Mouse (Mus musculus) embryonic facial prominence, embryonic 10.5 days (tissue): Measurements from ENCODE around the gene Cmtm6. TPM values are rescaled to one million over a fixed set of nuclear protein-coding genes. Genes with fewer than 3 reads are reported as not detected.
"Not testable (repeated sequence)": the region's sequence is repeated elsewhere in the genome, so short reads cannot be mapped to it uniquely, and the experiment has no call there.

Source experiments
- DNase-seq: peaks from one replicate; pipeline ENCODE4 v3.0.0-alpha.2; 2017; ENCODE audit warnings: low spot score
- H3K27ac ChIP-seq: fragments of 300-500 bp; sonication (generic); replicated peaks from 2 replicates; pipeline ENCODE4 v1.5.1; 2016; ENCODE audit warnings: mild to moderate bottlenecking
- H3K27me3 ChIP-seq: fragments of 300-500 bp; sonication (generic); replicated peaks from 2 replicates; pipeline ENCODE4 v1.6.1; 2016; ENCODE audit warnings: low read depth, mild to moderate bottlenecking; ENCODE audit not compliant: poor library complexity, severe bottlenecking
- H3K36me3 ChIP-seq: fragments of 300-500 bp; sonication (generic); replicated peaks from 2 replicates; pipeline ENCODE4 v1.6.1; 2016; ENCODE audit warnings: mild to moderate bottlenecking, moderate library complexity
- H3K4me1 ChIP-seq: fragments of 300-500 bp; sonication (generic); 2 replicates; pipeline ENCODE4 v1.6.1; 2016
- H3K4me3 ChIP-seq: fragments of 300-500 bp; sonication (generic); 2 replicates; pipeline ENCODE4 v1.5.1; 2016; ENCODE audit warnings: mild to moderate bottlenecking, moderate library complexity
- H3K9me3 ChIP-seq: fragments of 300-500 bp; sonication (generic); 2 replicates; pipeline ENCODE4 v1.6.1; 2016; ENCODE audit warnings: mild to moderate bottlenecking
- WGBS: fragments of 180-500 bp; shearing (Covaris S2); methylation state at CpG from one replicate; pipeline ENCODE4 v1.1.7; 2016; 5-methylcytosine and 5-hydroxymethylcytosine counted together
- polyA plus RNA-seq: library from polyadenylated mRNA; unstranded; fragments of >200 nt; fragmentation: Nextera tagmentation; extraction: Ambion mirVana; gene quantifications from 2 replicates; pipeline ENCODE4 v1.2.1, GENCODE M21; 2016

The Cmtm6 gene
- polyA plus RNA-seq = 29.5 and 32.8 TPM in 2 replicates

GRCm38 (mm10) chr9:114731011-114731755, at the start of gene Cmtm6:
Gene Cmtm6 (plus strand): TSS chr9:114731116.
- Histone ChIP-seq H3K4me3 (peak within 1 kb of the TSS; percentile 89), H3K9me3 (no peaks in the 10 kb centered on the region), H3K36me3 (no peaks in the 10 kb centered on the region; the same call in 1 of the 2 replicates), H3K27ac (peak within 1 kb of the TSS; percentile 90), H3K27me3 (no peaks in the 10 kb centered on the region), H3K4me1 (peaks cover 18% of the 10 kb centered on the region)
- WGBS = under 1% methylated on average over 53 of the region's 53 CpGs
- peak; percentile 99 for DNase-seq

DNA sequence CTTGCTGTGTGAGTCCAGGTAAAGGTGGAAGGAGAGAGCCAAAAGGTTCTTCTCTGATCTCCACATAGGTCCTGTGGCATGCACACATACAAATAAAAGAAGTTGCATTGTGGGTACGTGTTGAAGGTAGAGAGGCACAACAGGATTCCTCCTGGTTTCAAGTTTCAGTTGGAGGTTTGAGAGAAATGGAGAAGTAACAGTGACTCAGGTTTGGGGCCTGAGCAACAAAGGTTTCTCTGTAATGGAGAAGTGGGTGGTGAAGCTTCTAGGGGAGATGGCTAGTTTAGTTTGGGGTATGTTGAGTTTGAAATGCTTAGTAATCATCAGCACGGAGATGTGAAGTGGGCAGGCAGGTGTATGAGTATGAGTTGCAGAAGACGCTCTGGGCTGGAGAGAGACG, 48.7 kb upstream of the Cmtm6 start:
- Histone ChIP-seq H3K4me1 (no peaks in the 10 kb centered on the region), H3K9me3 (no peaks in the 10 kb centered on the region), H3K36me3 (no peaks in the 10 kb centered on the region), H3K27me3 (no peaks in the 10 kb centered on the region), H3K4me3 (no peak overlapping the region), H3K27ac (no peak overlapping the region)
- WGBS = 88% methylated on average over 4 of the region's 4 CpGs
- no peak for DNase-seq

DNA sequence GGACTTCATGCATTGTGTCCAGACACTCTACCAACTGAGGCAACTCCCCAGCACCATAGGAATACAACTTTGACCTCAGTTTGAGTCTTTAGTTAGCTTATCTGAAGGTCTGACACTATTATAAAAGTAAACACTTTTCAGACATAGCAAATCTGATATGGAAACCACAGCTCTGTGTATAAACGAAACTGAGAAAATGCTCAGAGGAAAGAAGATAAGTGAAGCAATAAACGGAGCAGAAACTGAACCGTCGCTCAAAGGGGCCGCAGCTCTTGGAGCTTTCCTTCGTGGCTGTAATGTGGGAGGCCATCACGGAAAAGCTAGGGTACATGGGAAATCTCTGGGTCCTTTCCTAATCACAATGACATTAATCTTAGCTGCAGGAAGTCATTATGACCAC, 44.7 kb upstream of the Cmtm6 start:
- H3K9me3 ChIP-seq = no peaks in the 10 kb centered on the region
- peaks cover 32% of the 10 kb centered on the region for H3K4me1 ChIP-seq
- 92% methylated on average over 7 of the region's 7 CpGs for WGBS
- no peaks in the 10 kb centered on the region for H3K27me3 ChIP-seq
- no peak for DNase-seq
- H3K36me3 ChIP-seq = peaks cover 4% of the 10 kb centered on the region
- no peak overlapping the region for H3K4me3 ChIP-seq
- H3K27ac ChIP-seq = no peak overlapping the region

- WGBS = 81% methylated on average over 13 of the region's 13 CpGs
- peaks cover 34% of the 10 kb centered on the region for H3K4me1 ChIP-seq
- H3K9me3 ChIP-seq = no peaks in the 10 kb centered on the region
- 0 out of 2 replicates have a peak overlapping the region, but pooled peaks have one; percentile 95 for H3K27ac ChIP-seq
- DNase-seq = no peak
- peak overlapping the region; percentile 97 for H3K4me3 ChIP-seq
- H3K27me3 ChIP-seq = no peaks in the 10 kb centered on the region
- H3K36me3 ChIP-seq = peaks cover 17% of the 10 kb centered on the region
Observed at GRCm38 (mm10) chr9:114687639-114688038, 43.3 kb upstream of the Cmtm6 start.

DNA sequence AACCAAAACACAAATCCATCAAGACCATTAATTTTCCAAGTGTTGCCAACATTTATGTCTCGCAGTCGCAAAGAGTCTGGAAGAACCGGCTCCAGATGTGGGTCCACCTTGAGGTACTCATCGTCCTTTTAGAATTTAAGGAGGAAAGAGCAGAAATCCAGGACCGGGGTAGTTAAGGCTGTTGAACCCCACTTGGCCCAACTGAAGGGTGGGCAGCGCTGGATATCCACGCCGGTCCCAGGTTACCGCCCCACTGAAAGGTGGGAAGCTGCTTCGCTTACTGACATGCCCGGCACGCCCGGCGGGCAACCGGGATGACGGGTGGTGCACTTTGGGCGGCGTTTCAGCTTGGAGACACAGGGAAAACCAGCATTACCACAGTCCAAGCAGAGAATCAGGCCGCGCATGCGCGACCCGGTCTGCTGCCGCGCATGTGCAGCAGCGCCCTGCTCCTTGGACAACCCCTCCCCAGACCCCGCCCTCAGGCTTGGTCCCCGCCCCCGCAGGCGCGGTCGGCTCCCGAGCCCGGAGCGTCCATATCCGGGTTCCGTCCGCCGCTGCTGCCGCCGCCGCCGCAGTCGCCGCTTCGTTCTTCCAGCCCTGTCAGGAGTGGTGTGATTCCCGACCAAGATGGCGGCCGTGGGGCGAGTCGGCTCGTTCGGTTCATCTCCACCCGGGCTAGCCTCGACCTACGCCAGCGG, 42.5 kb upstream of the Cmtm6 start, which contains the start of gene Dync1li1:
Gene Dync1li1, plus strand, starts transcription at position 539 of the 701 bp plus-strand sequence.
- Histone ChIP-seq H3K9me3 (no peaks in the 10 kb centered on the region), H3K27me3 (no peaks in the 10 kb centered on the region), H3K4me1 (peaks cover 34% of the 10 kb centered on the region), H3K36me3 (peaks cover 24% of the 10 kb centered on the region), H3K4me3 (peak within 1 kb of the TSS; percentile 97), H3K27ac (peak within 1 kb of the TSS; percentile 95)
- peak; percentile 98 for DNase-seq
- WGBS = under 1% methylated on average over 57 of the region's 57 CpGs

- Histone ChIP-seq H3K4me3 (peak overlapping the region; percentile 97), H3K4me1 (peaks cover 34% of the 10 kb centered on the region), H3K36me3 (peaks cover 30% of the 10 kb centered on the region), H3K27ac (peak overlapping the region; percentile 95), H3K27me3 (no peaks in the 10 kb centered on the region), H3K9me3 (no peaks in the 10 kb centered on the region)
- under 1% methylated on average over 50 of the region's 50 CpGs for WGBS
- DNase-seq = peak; percentile 67
Observed at GRCm38 (mm10) chr9:114688953-114689407, 41.9 kb upstream of the Cmtm6 start.

- WGBS = 18% methylated on average over 10 of the region's 10 CpGs
- Histone ChIP-seq H3K27me3 (no peaks in the 10 kb centered on the region), H3K4me3 (peak overlapping the region; percentile 97), H3K9me3 (no peaks in the 10 kb centered on the region), H3K36me3 (peaks cover 42% of the 10 kb centered on the region), H3K27ac (no peak overlapping the region), H3K4me1 (peaks cover 34% of the 10 kb centered on the region)
- DNase-seq = peak; percentile 14
Observed at GRCm38 (mm10) chr9:114690119-114690601, 40.8 kb upstream of the Cmtm6 start.

GRCm38 (mm10) chr9:114691112-114691511, 39.8 kb upstream of the Cmtm6 start:
- 0 out of 2 replicates have a peak overlapping the region, but pooled peaks have one; percentile 97 for H3K4me3 ChIP-seq
- H3K36me3 ChIP-seq = peaks cover 47% of the 10 kb centered on the region
- DNase-seq = no peak

DNA sequence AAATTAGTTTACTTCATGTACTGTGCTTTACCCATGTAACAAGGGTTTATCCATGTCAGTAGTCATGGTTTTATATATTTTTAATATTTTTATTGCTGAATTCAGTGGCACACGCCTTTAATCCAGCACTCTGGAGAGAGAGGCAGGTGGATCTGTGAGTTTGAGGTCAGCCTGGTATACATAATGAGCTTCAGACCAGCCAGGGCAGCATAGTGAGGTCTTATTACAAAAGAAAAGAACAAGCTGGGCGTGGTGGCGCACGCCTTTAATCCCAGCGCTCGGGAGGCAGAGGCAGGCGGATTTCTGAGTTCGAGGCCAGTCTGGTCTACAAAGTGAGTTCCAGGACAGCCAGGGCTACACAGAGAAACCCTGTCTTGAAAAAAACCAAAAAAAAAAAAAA, 35.3 kb upstream of the Cmtm6 start:
- H3K27me3 ChIP-seq, H3K9me3 ChIP-seq, H3K4me3 ChIP-seq, H3K4me1 ChIP-seq, H3K27ac ChIP-seq, DNase-seq: not testable (repeated sequence)
- 94% methylated on average over 8 of the region's 8 CpGs for WGBS
- peaks cover 78% of the 10 kb centered on the region for H3K36me3 ChIP-seq

More at GRCm38 (mm10) chr9:114691112-114691511, 39.8 kb upstream of the Cmtm6 start:
- Histone ChIP-seq H3K4me1 (peaks cover 34% of the 10 kb centered on the region), H3K27ac (no peak overlapping the region), H3K27me3 (no peaks in the 10 kb centered on the region), H3K9me3 (no peaks in the 10 kb centered on the region)

GRCm38 (mm10) chr9:114697072-114697471, 33.8 kb upstream of the Cmtm6 start:
- Histone ChIP-seq H3K4me3 (no peak overlapping the region), H3K4me1 (no peaks in the 10 kb centered on the region), H3K27me3 (no peaks in the 10 kb centered on the region), H3K36me3 (peaks cover 79% of the 10 kb centered on the region), H3K27ac (no peak overlapping the region), H3K9me3 (no peaks in the 10 kb centered on the region)
- WGBS = 92% methylated on average over 4 of the region's 4 CpGs
- DNase-seq = no peak

GRCm38 (mm10) chr9:114697926-114698325, 33.0 kb upstream of the Cmtm6 start:
- H3K27ac ChIP-seq = no peak overlapping the region

DNA sequence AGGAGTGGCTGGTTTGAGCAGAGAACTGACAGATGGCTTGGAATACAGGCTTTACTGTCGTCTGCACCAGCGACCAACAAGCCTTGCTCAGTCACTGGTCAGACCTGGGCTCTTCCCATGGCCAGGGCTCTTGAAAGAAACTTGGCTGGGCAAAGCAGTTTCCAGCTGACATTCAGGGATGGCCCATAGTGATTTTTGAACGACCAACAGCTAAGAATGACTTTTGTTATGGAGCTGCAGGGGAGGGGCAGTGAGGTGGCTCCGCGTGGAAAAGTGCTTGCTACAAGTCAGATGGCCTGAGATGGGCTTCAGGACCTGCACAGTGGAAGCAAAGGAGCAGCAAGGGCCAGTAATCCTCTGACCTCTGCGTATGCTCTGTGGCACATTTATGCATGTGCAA, 31.7 kb upstream of the Cmtm6 start:
- H3K27me3 ChIP-seq = no peaks in the 10 kb centered on the region
- H3K4me1 ChIP-seq = no peaks in the 10 kb centered on the region
- H3K4me3 ChIP-seq = no peak overlapping the region
- H3K36me3 ChIP-seq = peaks cover 65% of the 10 kb centered on the region
- no peak overlapping the region for H3K27ac ChIP-seq
- DNase-seq = no peak
- H3K9me3 ChIP-seq = no peaks in the 10 kb centered on the region
- WGBS = 83% methylated on average over 6 of the region's 6 CpGs

More at GRCm38 (mm10) chr9:114697926-114698325, 33.0 kb upstream of the Cmtm6 start:
- H3K4me3 ChIP-seq = no peak overlapping the region
- DNase-seq = no peak
- no peaks in the 10 kb centered on the region for H3K4me1 ChIP-seq
- WGBS = 96% methylated on average over 5 of the region's 5 CpGs
- no peaks in the 10 kb centered on the region for H3K9me3 ChIP-seq
- H3K36me3 ChIP-seq = peaks cover 75% of the 10 kb centered on the region
- H3K27me3 ChIP-seq = no peaks in the 10 kb centered on the region
